Mouse (Mus musculus): ENCODE measurements around the gene Adamts2. TPM values are rescaled to one million over a fixed set of nuclear protein-coding genes. Genes with fewer than 3 reads are reported as not detected.

Gene Adamts2
- total and polyA plus RNA-seq, 3 experiments: not detected

DNA sequence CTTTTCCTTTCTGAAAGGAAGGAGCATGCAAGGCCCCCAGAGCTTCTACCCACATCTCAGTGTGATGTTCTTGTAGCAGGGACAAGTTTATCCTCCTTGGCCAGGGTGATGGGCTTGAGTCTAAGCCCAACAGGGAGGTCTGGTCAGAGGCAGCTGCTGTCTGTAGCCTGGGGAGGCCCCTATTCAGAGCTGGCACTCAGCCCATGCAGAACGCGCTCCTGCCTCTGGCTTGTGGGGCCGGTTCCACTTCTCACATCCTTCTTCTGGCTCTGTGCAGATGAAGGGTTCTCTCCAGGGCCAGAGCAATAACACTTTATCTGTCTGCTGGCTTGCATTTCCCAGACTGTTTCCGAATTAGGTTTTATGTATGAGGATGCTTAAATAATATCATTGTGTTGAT lies 44.3 kb downstream of the Adamts2 start:
- no peak for DNase-seq (ENCODE audit: extremely low read depth)
- H3K9me3 ChIP-seq (replicated peaks; ENCODE audit: low read length): peaks cover 4% of the 10 kb centered on the region
- H3K4me1 ChIP-seq (ENCODE audit: control insufficient read depth in 1 of 2, insufficient read depth in 2 of 2): no peaks in the 10 kb centered on the region
- in situ Hi-C loops (cut with MboI; ENCODE audit: low pct_ligation_motif_present, low pct_unique_long_range_greater_than_20kb, low sequenced_read_pairs): no loop called here
- H3K4me2 ChIP-seq (ENCODE audit: insufficient read depth, low read depth, poor library complexity, severe bottlenecking): no peak overlapping the region
- no peak overlapping the region for H3K4me3 ChIP-seq (replicated peaks in 1 of 3; ENCODE audit: low read depth in 2 of 3, low read length in 2 of 3, poor library complexity in 1 of 3)
- H3K36me3 ChIP-seq (replicated peaks in 1 of 2; ENCODE audit: control insufficient read depth in 1 of 2, insufficient read depth in 1 of 2, low read length in 1 of 2): no peaks in the 10 kb centered on the region
- TF ChIP-seq CTCF (conservative IDR thresholded peaks at IDR 0.05 in 1 of 2, IDR thresholded peaks at IDR 0.05 in 1 of 2; ENCODE audit: low read depth in 2 of 2, low read length in 2 of 2) (no peak), BHLHE40 (IDR thresholded peaks at IDR 0.05; ENCODE audit: low read depth, low read length) (no peak), ZNF384 (IDR thresholded peaks at IDR 0.05; ENCODE audit: low read depth, low read length) (no peak), NELFE (IDR thresholded peaks at IDR 0.05; ENCODE audit: low read depth, low read length) (no peak), ZMIZ1 (IDR thresholded peaks at IDR 0.05; ENCODE audit: low read depth, low read length) (no peak), TBP (conservative IDR thresholded peaks at IDR 0.05; ENCODE audit: low read depth, low read length) (no peak), MYC (IDR thresholded peaks at IDR 0.05; ENCODE audit: low read depth, low read length) (no peak), IRF4 (IDR thresholded peaks at IDR 0.05; ENCODE audit: low read depth, low read length) (no peak), POLR2AphosphoS2 (IDR thresholded peaks at IDR 0.05; ENCODE audit: low read depth, low read length) (no peak), MAZ (IDR thresholded peaks at IDR 0.05; ENCODE audit: low read depth, low read length) (no peak), UBTF (IDR thresholded peaks at IDR 0.05; ENCODE audit: low read depth, low read length) (no peak), USF1 (IDR thresholded peaks at IDR 0.05; ENCODE audit: low read depth, low read length) (no peak), SIN3A (IDR thresholded peaks at IDR 0.05; ENCODE audit: low read length) (no peak), MEF2A (IDR thresholded peaks at IDR 0.05; ENCODE audit: borderline replicate concordance, low read depth, low read length) (no peak), PAX5 (IDR thresholded peaks at IDR 0.05; ENCODE audit: low read length) (no peak), E2F4 (IDR thresholded peaks at IDR 0.05; ENCODE audit: insufficient replicate concordance, low read depth, low read length) (no peak), MAFK (IDR thresholded peaks at IDR 0.05; ENCODE audit: insufficient replicate concordance, low read length) (no peak), RCOR1 (conservative IDR thresholded peaks at IDR 0.05; ENCODE audit: low read depth, low read length) (no peak), MXI1 (IDR thresholded peaks at IDR 0.05; ENCODE audit: low read depth, low read length) (no peak)
- H3K79me2 ChIP-seq (replicated peaks; ENCODE audit: control insufficient read depth, extremely low read depth, insufficient read depth, poor library complexity, severe bottlenecking): no peaks in the 10 kb centered on the region
- dilution Hi-C loops (cut with MboI; ENCODE audit: extremely low pct_ligation_motif_present, extremely low pct_unique_long_range_greater_than_20kb, low sequenced_read_pairs): no loop called here
- no peak overlapping the region for H3K9ac ChIP-seq (ENCODE audit: insufficient read depth, low read depth)
- no peak overlapping the region for H3K27ac ChIP-seq (ENCODE audit: insufficient read depth, low read depth)
- H3K27me3 ChIP-seq (replicated peaks): peaks cover 71% of the 10 kb centered on the region

DNA sequence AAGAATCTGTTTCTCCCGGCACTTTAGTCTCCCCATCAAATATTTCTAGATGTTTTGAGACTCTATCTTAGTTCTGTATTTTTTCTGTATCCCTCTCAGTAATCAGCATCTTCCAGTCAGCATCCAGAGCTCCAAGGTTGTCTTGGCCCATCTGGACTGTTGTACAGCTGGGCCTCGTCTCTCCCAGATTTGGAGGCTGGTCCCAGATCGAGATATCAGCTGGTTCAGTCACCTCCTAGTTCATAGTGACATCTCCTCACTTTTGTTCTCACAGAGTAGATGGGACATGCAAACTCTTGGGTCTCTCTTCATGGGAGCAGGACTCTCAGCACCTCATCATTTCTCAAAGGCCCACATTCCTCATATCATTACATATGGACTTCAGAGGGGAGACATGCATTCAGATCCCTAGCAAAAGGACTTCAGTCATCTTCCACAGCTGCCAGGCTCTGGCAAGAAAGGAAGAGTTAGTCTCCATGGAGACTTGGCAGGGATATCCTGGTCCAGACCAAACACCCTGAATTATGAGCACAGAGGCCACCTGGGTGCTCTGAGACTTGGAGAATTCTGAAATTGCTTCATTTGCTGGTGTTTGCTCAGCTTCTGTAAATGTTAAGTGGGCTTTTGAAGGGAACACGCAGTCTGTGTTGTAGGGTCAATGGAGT lies 46.4 kb downstream of the Adamts2 start:
- no peak for TF ChIP-seq RAD21 (IDR thresholded peaks at IDR 0.05; ENCODE audit: low read depth, low read length)
- DNase-seq (ENCODE audit: extremely low read depth): no peak
- no peak overlapping the region for H3K4me3 ChIP-seq (replicated peaks in 1 of 3; ENCODE audit: low read depth in 2 of 3, low read length in 2 of 3, poor library complexity in 1 of 3)
- H3K79me2 ChIP-seq (replicated peaks; ENCODE audit: control insufficient read depth, extremely low read depth, insufficient read depth, poor library complexity, severe bottlenecking): no peaks in the 10 kb centered on the region
- H3K4me1 ChIP-seq (ENCODE audit: control insufficient read depth in 1 of 2, insufficient read depth in 2 of 2): no peaks in the 10 kb centered on the region
- H3K27ac ChIP-seq (ENCODE audit: insufficient read depth, low read depth): no peak overlapping the region
- no peak overlapping the region for H3K4me2 ChIP-seq (ENCODE audit: insufficient read depth, low read depth, poor library complexity, severe bottlenecking)
- H3K9ac ChIP-seq (ENCODE audit: insufficient read depth, low read depth): no peak overlapping the region
- H3K27me3 ChIP-seq (replicated peaks): peaks cover 76% of the 10 kb centered on the region
- in situ Hi-C loops (cut with MboI; ENCODE audit: low pct_ligation_motif_present, low pct_unique_long_range_greater_than_20kb, low sequenced_read_pairs): no loop called here
- dilution Hi-C loops (cut with MboI; ENCODE audit: extremely low pct_ligation_motif_present, extremely low pct_unique_long_range_greater_than_20kb, low sequenced_read_pairs): no loop called here
- no peaks in the 10 kb centered on the region for H3K36me3 ChIP-seq (replicated peaks in 1 of 2; ENCODE audit: control insufficient read depth in 1 of 2, insufficient read depth in 1 of 2, low read length in 1 of 2)
- H3K9me3 ChIP-seq (replicated peaks; ENCODE audit: low read length): peaks cover 2% of the 10 kb centered on the region

All from CH12.LX (cell line).